Mouse (Mus musculus) stomach, postnatal 0 days (tissue): ENCODE measurements around the gene Mapk8ip1. TPM values are rescaled to one million over a fixed set of nuclear protein-coding genes. Genes with fewer than 3 reads are reported as not detected.

Experiments used
- ATAC-seq: fragments of 200-750 bp; cut with Nextera tagmentation; 2 replicates; pipeline ENCODE4 v1.8.0; 2017; ENCODE audit not compliant: low FRiP score, low TSS enrichment
- DNase-seq: peaks from one replicate; pipeline ENCODE4 v3.0.0-alpha.2; 2016; ENCODE audit warnings: low spot score
- H3K27ac ChIP-seq: fragments of 300-500 bp; sonication (generic); replicated peaks from 2 replicates; pipeline ENCODE4 v1.5.1; 2014; ENCODE audit warnings: mild to moderate bottlenecking, control low read depth
- H3K27me3 ChIP-seq: fragments of 300-500 bp; sonication (generic); 2 replicates; pipeline ENCODE4 v1.6.1; 2014; ENCODE audit warnings: low read length; ENCODE audit not compliant: control insufficient read depth, insufficient read depth
- H3K36me3 ChIP-seq: fragments of 300-500 bp; sonication (generic); 2 replicates; pipeline ENCODE4 v1.6.1; 2014; ENCODE audit warnings: low read length, mixed read lengths; ENCODE audit not compliant: control insufficient read depth, insufficient read depth
- H3K4me1 ChIP-seq: fragments of 300-500 bp; sonication (generic); replicated peaks from 2 replicates; pipeline ENCODE4 v1.6.1; 2014; ENCODE audit warnings: antibody characterized with exemption; ENCODE audit not compliant: control insufficient read depth, insufficient read depth
- H3K4me2 ChIP-seq: fragments of 300-500 bp; sonication (generic); replicated peaks from 2 replicates; pipeline ENCODE4 v1.6.1; 2014; ENCODE audit warnings: low read depth, mild to moderate bottlenecking, control low read depth, moderate library complexity
- H3K4me3 ChIP-seq: fragments of 300-500 bp; sonication (generic); 2 replicates; pipeline ENCODE4 v1.5.1; 2014; ENCODE audit warnings: low read depth, low read length, control low read depth
- H3K9ac ChIP-seq: fragments of 300-500 bp; sonication (generic); 2 replicates; pipeline ENCODE4 v1.6.1; 2014; ENCODE audit warnings: mild to moderate bottlenecking, low read length, control low read depth, mixed read lengths
- H3K9me3 ChIP-seq: fragments of 300-500 bp; sonication (generic); 2 replicates; pipeline ENCODE4 v1.6.1; 2016; ENCODE audit warnings: low read length; ENCODE audit not compliant: control insufficient read depth
- CTCF ChIP-seq: IDR thresholded peaks from 2 replicates; pipeline ENCODE4 v1.5.1; 2016; ENCODE audit warnings: antibody characterized with exemption, low read depth, mild to moderate bottlenecking, moderate library complexity
- EP300 ChIP-seq: optimal IDR thresholded peaks from 2 replicates; pipeline ENCODE3; 2016; ENCODE audit warnings: antibody characterized with exemption
- WGBS: fragments of 180-500 bp; shearing (Covaris S2); extraction: QIAGEN DNeasy Blood & Tissue Kit; methylation state at CpG from one replicate; pipeline ENCODE4 v1.1.7; 2014; 5-methylcytosine and 5-hydroxymethylcytosine counted together
- polyA plus RNA-seq: library from polyadenylated mRNA; unstranded; fragments of >200 nt; fragmentation: Nextera tagmentation; extraction: Ambion mirVana; gene quantifications from 2 replicates; pipeline ENCODE4 v1.2.1, GENCODE M21; 2015

The Mapk8ip1 gene
- polyA plus RNA-seq, 1 experiment from 2014 or later, result 10.3 TPM

DNA sequence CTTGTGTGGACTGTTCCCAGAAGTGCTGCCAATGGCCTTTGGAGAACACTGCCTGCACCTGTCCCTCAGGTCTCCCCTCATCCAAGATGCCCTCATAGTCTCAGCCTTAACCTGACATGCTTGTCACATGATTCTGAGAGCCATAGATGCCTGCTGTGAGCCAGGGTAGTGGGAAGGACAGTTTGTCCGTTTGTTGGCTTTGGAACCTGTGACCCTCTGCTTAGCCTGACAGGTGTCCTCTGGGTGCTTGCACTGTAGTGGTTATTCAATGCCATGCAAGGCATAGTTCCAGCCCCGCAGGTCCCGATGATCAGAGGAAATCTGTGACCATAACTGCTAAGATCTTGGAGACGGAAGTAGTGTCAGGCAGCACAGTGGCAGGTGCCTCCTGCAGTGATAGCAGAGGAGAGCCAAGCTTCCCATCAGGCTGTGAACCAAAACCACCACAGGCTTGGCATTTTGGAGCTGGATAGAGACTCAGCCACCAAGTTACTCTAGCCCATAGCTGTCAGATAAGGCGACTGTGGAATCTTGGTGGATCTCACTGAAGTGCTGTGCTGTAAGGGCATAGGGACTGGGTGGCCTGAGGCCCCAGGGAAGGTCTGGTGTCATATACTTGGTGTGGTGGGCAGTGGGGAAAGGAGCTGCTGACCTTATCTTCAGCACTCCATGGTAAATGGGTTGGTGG is 19.0 kb downstream of the Mapk8ip1 start, which contains the start of gene 1700029I15Rik:
Gene 1700029I15Rik, plus strand, starts transcription at position 638 of the 688 bp plus-strand sequence.
- Histone ChIP-seq H3K9me3 (no peaks in the 10 kb centered on the region), H3K27me3 (no peaks in the 10 kb centered on the region), H3K4me2 (no peak within 1 kb of the TSS), H3K4me1 (no peaks in the 10 kb centered on the region), H3K4me3 (no peak within 1 kb of the TSS), H3K36me3 (peaks cover 17% of the 10 kb centered on the region), H3K9ac (no peak within 1 kb of the TSS), H3K27ac (no peak within 1 kb of the TSS)
- DNase-seq, result no peak
- no peak for TF ChIP-seq CTCF
- TF ChIP-seq EP300, result no peak
- ATAC-seq, result no peak
- 89% methylated on average over 5 of the region's 5 CpGs for WGBS

DNA sequence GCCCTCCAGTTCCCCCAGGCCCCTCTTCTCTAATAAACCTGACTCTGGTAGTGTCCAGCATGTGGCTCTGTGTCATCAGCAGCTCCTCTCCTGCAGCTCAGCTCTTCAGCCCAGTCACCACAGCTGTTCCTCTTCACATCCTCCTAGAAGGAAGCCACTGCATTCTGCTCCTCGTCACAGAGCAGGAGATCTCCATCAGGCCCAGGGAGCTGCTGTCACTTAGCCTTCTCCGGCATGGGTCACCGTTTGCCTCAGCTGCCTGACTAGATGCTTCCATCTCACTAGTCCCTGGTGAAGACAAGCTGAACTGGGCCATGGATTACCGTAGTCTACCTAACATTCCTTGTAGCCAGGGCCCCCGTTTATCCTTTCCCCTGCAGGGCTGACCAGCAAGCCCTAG is 19.9 kb downstream of the Mapk8ip1 start:
- peaks cover 18% of the 10 kb centered on the region for H3K36me3 ChIP-seq
- no peak for ATAC-seq

GRCm38 (mm10) chr2:92380495-92381050 is 20.5 kb downstream of the Mapk8ip1 start:
- no peak overlapping the region for H3K4me2 ChIP-seq
- no peak overlapping the region for H3K9ac ChIP-seq
- 0 out of 2 replicates have a peak, but pooled peaks cover 4% of the 10 kb centered on the region for H3K4me1 ChIP-seq
- H3K9me3 ChIP-seq, result no peaks in the 10 kb centered on the region
- no peaks in the 10 kb centered on the region for H3K27me3 ChIP-seq
- no peak for TF ChIP-seq CTCF
- no peak for TF ChIP-seq EP300
- peaks cover 17% of the 10 kb centered on the region for H3K36me3 ChIP-seq
- H3K27ac ChIP-seq, result no peak overlapping the region
- WGBS, result 62% methylated on average over 6 of the region's 6 CpGs
- ATAC-seq (no peak), DNase-seq (no peak)
- H3K4me3 ChIP-seq, result no peak overlapping the region

More for the DNA sequence above, 19.9 kb downstream of the Mapk8ip1 start:
- TF ChIP-seq EP300 (no peak), CTCF (no peak)
- Histone ChIP-seq H3K27me3 (no peaks in the 10 kb centered on the region), H3K4me1 (no peaks in the 10 kb centered on the region), H3K27ac (no peak overlapping the region), H3K4me2 (no peak overlapping the region), H3K9ac (no peak overlapping the region), H3K9me3 (no peaks in the 10 kb centered on the region), H3K4me3 (no peak overlapping the region)
- 57% methylated on average over 5 of the region's 5 CpGs for WGBS
- DNase-seq, result no peak

GRCm38 (mm10) chr2:92379783-92380494 is 21.1 kb downstream of the Mapk8ip1 start:
- H3K27me3 ChIP-seq, result no peaks in the 10 kb centered on the region
- no peak overlapping the region for H3K9ac ChIP-seq
- no peak overlapping the region for H3K27ac ChIP-seq
- no peak overlapping the region for H3K4me3 ChIP-seq
- no peaks in the 10 kb centered on the region for H3K9me3 ChIP-seq
- 80% methylated on average over 17 of the region's 17 CpGs for WGBS
- no peak for ATAC-seq
- no peak for DNase-seq
- TF ChIP-seq CTCF, result no peak
- TF ChIP-seq EP300, result no peak
- peaks cover 16% of the 10 kb centered on the region; the same call in 1 of the 2 replicates for H3K36me3 ChIP-seq
- no peak overlapping the region for H3K4me2 ChIP-seq
- 0 out of 2 replicates have a peak, but pooled peaks cover 4% of the 10 kb centered on the region for H3K4me1 ChIP-seq

DNA sequence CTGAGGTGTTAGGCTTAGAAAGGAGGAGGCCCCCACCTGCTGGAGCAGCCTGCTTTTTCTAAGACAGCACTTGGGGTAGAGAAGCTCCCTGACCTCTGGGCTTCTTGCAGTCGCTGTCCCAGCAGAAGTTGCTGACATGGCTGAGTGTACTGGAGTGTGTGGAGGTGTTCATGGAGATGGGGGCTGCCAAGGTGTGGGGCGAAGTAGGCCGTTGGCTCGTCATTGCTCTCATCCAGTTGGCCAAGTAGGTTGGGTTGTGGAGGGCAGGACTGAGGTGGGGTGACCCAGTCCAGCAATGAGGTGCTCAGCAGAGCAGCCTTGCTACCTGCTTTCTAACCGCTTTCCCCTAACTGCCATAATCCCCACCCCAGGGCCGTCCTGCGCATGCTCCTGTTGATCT is 23.7 kb downstream of the Mapk8ip1 start:
- peaks cover 16% of the 10 kb centered on the region; the same call in 1 of the 2 replicates for H3K36me3 ChIP-seq
- H3K4me3 ChIP-seq, result no peak overlapping the region
- H3K4me1 ChIP-seq, result 0 out of 2 replicates have a peak, but pooled peaks cover 4% of the 10 kb centered on the region
- H3K27ac ChIP-seq, result no peak overlapping the region
- no peak for ATAC-seq
- WGBS, result 91% methylated on average over 7 of the region's 7 CpGs
- H3K4me2 ChIP-seq, result no peak overlapping the region
- no peak overlapping the region for H3K9ac ChIP-seq
- no peaks in the 10 kb centered on the region for H3K27me3 ChIP-seq
- TF ChIP-seq EP300 (no peak), CTCF (no peak)
- no peaks in the 10 kb centered on the region for H3K9me3 ChIP-seq
- no peak for DNase-seq
